Mouse (Mus musculus): Measurements from ENCODE around the gene Cntnap1. TPM values are rescaled to one million over a fixed set of nuclear protein-coding genes. Genes with fewer than 3 reads are reported as not detected.
A peak's percentile ranks its signal among the peaks of the same experiment; 100 is the strongest.

Gene Cntnap1
- polyA plus RNA-seq, 1 experiment from 2014 or later = 0.21 TPM

DNA sequence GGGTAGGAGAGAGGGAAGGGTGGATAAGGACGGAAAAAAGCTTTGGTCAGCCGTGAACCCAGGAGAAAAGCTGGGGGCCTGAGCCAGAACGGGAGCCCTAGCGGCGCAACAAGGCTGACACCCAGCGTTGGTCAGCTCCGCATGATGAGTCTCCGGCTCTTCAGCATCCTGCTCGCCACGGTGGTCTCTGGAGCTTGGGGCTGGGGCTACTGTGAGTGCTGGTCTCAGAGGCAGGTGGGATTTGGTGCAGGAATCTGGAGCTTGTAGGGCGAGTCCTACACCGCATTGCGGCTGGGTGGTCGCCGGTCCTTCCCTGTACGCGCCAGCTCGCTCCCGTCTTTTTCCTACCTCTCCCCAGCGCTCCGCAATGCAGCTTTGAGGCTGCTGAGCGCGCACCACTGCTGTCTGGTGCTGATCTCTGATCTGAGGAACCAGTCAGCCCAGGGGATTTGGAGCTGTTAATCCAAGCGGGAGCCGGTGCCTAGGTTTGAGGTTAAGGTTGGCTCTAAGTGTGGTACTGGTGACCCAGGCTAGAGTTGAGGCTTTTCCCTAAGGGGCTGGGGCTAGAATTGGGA lies 5.9 kb downstream of the Cntnap1 start:
- Histone ChIP-seq H3K4me3 (ENCODE audit: low read depth, low read length) (peak overlapping the region; percentile 16), H3K4me1 (ENCODE audit: control insufficient read depth, insufficient read depth, low read length) (peaks cover 25% of the 10 kb centered on the region), H3K4me2 (ENCODE audit: low read depth, severe bottlenecking) (peak overlapping the region; percentile 33), H3K9ac (ENCODE audit: low read length) (no peak overlapping the region), H3K36me3 (ENCODE audit: control insufficient read depth, insufficient read depth, low read length) (no peaks in the 10 kb centered on the region), H3K27ac (replicated peaks; ENCODE audit: low read depth, low read length) (no peak overlapping the region), H3K27me3 (ENCODE audit: control insufficient read depth, insufficient read depth, low read length) (peaks cover 56% of the 10 kb centered on the region), H3K9me3 (ENCODE audit: control insufficient read depth, low read length) (no peaks in the 10 kb centered on the region)
- under 1% methylated on average over 25 of the region's 25 CpGs for WGBS
- no peak for ATAC-seq (ENCODE audit: insufficient number of reproducible peaks, low FRiP score, low TSS enrichment, low read depth)
- DNase-seq (ENCODE audit: low spot score) = peak; percentile 54

DNA sequence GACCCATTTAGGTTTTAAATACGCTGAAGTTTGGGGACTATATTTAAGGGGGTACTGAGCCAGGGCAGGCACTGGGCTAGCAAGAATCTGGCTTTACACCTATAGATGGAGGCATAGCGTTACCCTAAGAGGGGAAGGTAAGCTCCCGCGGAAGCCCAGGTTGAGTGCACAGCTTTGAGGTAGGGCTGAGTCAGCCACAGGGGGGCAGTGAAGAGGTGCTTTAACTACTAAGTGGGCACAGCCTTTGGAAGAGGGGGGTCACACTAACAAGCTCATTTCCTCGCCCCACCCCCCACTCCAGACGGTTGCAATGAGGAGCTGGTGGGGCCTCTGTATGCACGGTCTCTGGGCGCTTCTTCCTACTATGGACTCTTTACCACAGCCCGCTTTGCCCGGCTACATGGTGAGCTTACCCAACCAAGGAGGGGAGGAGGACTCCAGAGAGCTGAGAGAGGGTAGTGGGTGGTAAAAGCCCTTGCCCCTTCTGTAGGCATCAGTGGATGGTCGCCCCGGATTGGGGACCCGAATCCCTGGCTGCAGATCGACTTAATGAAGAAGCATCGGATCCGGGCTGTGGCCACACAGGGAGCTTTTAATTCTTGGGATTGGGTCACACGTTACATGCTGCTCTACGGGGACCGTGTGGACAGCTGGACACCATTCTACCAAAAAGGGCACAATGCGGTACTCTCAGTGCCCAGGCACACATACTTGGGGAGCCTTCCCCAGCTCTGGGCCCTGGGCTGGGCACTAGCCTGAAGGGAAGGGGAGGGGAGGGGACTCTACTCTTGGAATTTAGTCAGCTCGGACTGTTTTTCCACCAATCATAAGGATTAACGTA lies 6.8 kb downstream of the Cntnap1 start:
- Histone ChIP-seq H3K9ac (ENCODE audit: low read length) (no peak overlapping the region), H3K36me3 (ENCODE audit: control insufficient read depth, insufficient read depth, low read length) (no peaks in the 10 kb centered on the region), H3K4me3 (ENCODE audit: low read depth, low read length) (peak overlapping the region; percentile 2; the same call in 1 of the 2 replicates), H3K4me1 (ENCODE audit: control insufficient read depth, insufficient read depth, low read length) (peaks cover 19% of the 10 kb centered on the region), H3K9me3 (ENCODE audit: control insufficient read depth, low read length) (no peaks in the 10 kb centered on the region), H3K27me3 (ENCODE audit: control insufficient read depth, insufficient read depth, low read length) (peaks cover 56% of the 10 kb centered on the region), H3K27ac (replicated peaks; ENCODE audit: low read depth, low read length) (no peak overlapping the region), H3K4me2 (ENCODE audit: low read depth, severe bottlenecking) (no peak overlapping the region; the same call in 1 of the 2 replicates)
- ATAC-seq (ENCODE audit: insufficient number of reproducible peaks, low FRiP score, low TSS enrichment, low read depth) = no peak
- 26% methylated on average over 22 of the region's 22 CpGs for WGBS
- DNase-seq (ENCODE audit: low spot score) = peak; percentile 74

DNA sequence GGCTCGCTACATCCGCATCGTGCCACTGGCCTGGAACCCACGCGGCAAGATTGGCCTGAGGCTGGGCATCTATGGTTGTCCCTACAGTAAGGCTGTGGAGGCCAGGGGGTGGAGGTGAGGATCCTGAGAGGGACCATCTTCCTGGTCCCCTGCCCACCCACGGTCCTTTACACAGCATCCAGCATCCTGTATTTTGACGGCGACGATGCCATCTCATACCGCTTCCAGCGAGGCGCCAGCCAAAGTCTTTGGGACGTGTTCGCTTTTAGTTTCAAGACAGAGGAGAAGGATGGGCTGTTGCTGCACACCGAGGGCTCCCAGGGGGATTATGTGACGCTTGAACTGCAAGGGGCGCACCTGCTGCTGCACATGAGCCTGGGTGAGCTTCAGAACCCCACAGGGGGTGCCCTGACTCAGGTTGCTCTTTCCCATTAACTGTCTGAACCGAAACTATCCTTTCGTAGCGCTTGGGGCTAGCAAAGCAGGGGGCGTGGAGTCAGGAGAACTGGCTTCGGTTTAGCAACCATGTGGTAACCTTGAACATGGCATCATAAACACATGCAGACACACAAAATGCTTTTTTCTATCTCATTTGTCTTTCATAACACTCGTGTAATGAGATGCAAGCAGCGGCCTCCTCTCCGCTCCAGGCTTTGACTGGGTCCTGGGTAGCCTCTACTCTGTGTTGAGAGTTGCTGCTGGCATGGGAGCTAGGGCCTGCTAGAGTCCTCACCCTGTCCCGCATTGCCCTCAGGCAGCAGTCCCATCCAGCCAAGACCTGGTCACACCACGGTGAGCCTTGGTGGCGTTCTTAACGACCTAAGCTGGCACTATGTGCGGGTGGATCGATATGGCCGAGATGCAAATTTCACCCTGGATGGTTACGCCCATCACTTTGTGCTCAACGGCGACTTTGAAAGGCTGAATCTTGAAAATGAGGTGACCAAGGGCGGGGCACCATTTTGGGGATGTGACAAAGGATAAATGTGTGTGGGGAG lies 8.0 kb downstream of the Cntnap1 start:
- Histone ChIP-seq H3K4me2 (ENCODE audit: low read depth, severe bottlenecking) (no peak overlapping the region), H3K36me3 (ENCODE audit: control insufficient read depth, insufficient read depth, low read length) (no peaks in the 10 kb centered on the region; the same call in 1 of the 2 replicates), H3K27me3 (ENCODE audit: control insufficient read depth, insufficient read depth, low read length) (peaks cover 46% of the 10 kb centered on the region), H3K9me3 (ENCODE audit: control insufficient read depth, low read length) (no peaks in the 10 kb centered on the region), H3K27ac (replicated peaks; ENCODE audit: low read depth, low read length) (no peak overlapping the region), H3K4me1 (ENCODE audit: control insufficient read depth, insufficient read depth, low read length) (peaks cover 10% of the 10 kb centered on the region; the same call in 1 of the 2 replicates), H3K9ac (ENCODE audit: low read length) (no peak overlapping the region), H3K4me3 (ENCODE audit: low read depth, low read length) (0 out of 2 replicates have a peak overlapping the region, but pooled peaks have one; percentile 2)
- WGBS = 53% methylated on average over 36 of the region's 36 CpGs
- DNase-seq (ENCODE audit: low spot score) (no peak), ATAC-seq (ENCODE audit: insufficient number of reproducible peaks, low FRiP score, low TSS enrichment, low read depth) (no peak)

DNA sequence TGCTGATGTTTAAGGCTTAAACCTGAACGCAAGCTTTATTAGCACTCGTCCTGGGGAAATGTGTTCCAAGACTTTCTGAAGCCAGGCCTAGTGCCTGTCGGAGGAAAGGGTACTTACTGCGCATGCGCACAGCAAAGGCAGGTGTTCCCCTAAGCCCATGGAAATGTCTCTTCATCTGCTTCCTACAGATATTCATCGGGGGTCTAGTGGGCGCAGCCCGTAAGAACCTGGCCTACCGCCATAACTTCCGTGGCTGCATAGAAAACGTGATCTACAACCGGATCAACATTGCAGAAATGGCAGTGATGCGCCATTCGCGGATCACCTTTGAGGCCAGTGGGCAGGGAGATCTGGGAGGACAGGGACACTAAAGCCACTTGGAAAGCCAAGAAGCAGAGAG lies 9.0 kb downstream of the Cntnap1 start:
- Histone ChIP-seq H3K9me3 (ENCODE audit: control insufficient read depth, low read length) (no peaks in the 10 kb centered on the region), H3K27me3 (ENCODE audit: control insufficient read depth, insufficient read depth, low read length) (peaks cover 39% of the 10 kb centered on the region)

DNA sequence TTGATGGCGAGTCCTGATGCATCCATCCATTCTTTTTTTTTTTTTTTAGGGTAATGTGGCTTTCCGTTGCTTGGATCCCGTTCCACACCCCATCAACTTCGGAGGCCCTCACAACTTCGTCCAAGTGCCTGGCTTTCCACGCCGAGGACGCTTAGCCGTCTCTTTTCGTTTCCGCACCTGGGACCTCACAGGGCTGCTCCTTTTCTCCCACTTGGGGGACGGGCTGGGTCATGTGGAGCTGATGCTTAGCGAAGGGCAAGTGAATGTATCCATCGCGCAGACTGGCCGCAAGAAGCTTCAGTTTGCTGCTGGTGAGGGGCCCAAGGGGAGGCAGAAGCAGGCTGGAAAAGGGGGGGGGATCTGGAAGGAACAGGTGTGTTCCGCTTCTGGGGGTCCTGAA lies 9.9 kb downstream of the Cntnap1 start:
- no peak for ATAC-seq (ENCODE audit: insufficient number of reproducible peaks, low FRiP score, low TSS enrichment, low read depth)
- Histone ChIP-seq H3K4me1 (ENCODE audit: control insufficient read depth, insufficient read depth, low read length) (peaks cover under 1% of the 10 kb centered on the region; the same call in 1 of the 2 replicates), H3K4me3 (ENCODE audit: low read depth, low read length) (no peak overlapping the region), H3K4me2 (ENCODE audit: low read depth, severe bottlenecking) (no peak overlapping the region), H3K27ac (replicated peaks; ENCODE audit: low read depth, low read length) (no peak overlapping the region), H3K9me3 (ENCODE audit: control insufficient read depth, low read length) (no peaks in the 10 kb centered on the region), H3K36me3 (ENCODE audit: control insufficient read depth, insufficient read depth, low read length) (no peaks in the 10 kb centered on the region; the same call in 1 of the 2 replicates), H3K27me3 (ENCODE audit: control insufficient read depth, insufficient read depth, low read length) (peaks cover 30% of the 10 kb centered on the region), H3K9ac (ENCODE audit: low read length) (no peak overlapping the region)
- WGBS = 68% methylated on average over 17 of the region's 17 CpGs
- DNase-seq (ENCODE audit: low spot score) = no peak

More for the DNA sequence above, 9.0 kb downstream of the Cntnap1 start:
- peaks cover 4% of the 10 kb centered on the region; the same call in 1 of the 2 replicates for H3K4me1 ChIP-seq (ENCODE audit: control insufficient read depth, insufficient read depth, low read length)
- ATAC-seq (ENCODE audit: insufficient number of reproducible peaks, low FRiP score, low TSS enrichment, low read depth) = no peak
- no peak overlapping the region for H3K4me2 ChIP-seq (ENCODE audit: low read depth, severe bottlenecking)
- H3K36me3 ChIP-seq (ENCODE audit: control insufficient read depth, insufficient read depth, low read length) = no peaks in the 10 kb centered on the region; the same call in 1 of the 2 replicates
- no peak overlapping the region for H3K9ac ChIP-seq (ENCODE audit: low read length)
- DNase-seq (ENCODE audit: low spot score) = no peak
- 83% methylated on average over 15 of the region's 15 CpGs for WGBS
- no peak overlapping the region for H3K27ac ChIP-seq (replicated peaks; ENCODE audit: low read depth, low read length)
- no peak overlapping the region for H3K4me3 ChIP-seq (ENCODE audit: low read depth, low read length)

DNA sequence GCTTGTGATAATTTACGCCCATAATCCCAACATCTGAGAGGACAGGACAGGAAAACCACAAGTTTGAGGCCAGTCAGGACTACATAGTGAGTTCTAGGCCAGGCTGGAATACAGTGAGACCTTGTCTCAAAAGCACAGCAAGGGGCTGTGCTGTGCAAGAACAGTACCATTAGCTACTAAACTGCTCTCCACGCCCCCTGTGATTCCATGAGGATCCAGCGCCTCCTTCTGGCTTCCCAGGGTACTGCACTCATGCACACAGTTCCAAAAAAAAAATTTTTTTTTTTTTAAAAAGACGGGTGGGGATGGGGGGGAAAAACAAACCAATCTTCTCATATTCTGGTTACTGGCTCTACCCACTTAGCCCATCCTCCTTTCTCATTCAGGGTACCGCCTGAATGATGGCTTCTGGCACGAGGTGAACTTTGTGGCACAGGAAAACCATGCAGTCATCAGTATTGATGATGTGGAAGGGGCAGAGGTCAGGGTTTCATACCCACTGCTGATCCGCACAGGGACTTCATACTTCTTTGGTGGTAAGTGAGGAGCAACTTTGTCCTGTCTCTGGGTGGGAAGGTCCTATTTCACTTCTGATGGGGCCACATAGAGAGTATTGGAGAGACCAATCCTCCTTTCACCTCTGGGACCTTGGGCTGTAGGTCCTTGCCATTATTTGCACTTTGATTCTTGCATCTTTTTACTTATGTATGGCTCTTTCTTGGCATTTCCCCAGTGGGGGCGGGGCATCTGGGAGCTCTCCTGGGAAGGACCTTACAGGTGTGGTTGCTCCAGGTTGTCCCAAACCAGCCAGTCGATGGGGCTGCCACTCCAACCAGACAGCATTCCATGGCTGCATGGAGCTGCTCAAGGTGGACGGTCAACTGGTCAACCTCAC lies 10.8 kb downstream of the Cntnap1 start:
- H3K27me3 ChIP-seq (ENCODE audit: control insufficient read depth, insufficient read depth, low read length) = peaks cover 22% of the 10 kb centered on the region
- no peaks in the 10 kb centered on the region; the same call in 1 of the 2 replicates for H3K4me1 ChIP-seq (ENCODE audit: control insufficient read depth, insufficient read depth, low read length)
- no peaks in the 10 kb centered on the region for H3K9me3 ChIP-seq (ENCODE audit: control insufficient read depth, low read length)
- no peak overlapping the region for H3K9ac ChIP-seq (ENCODE audit: low read length)
- no peak for ATAC-seq (ENCODE audit: insufficient number of reproducible peaks, low FRiP score, low TSS enrichment, low read depth)
- peak; percentile 84 for DNase-seq (ENCODE audit: low spot score)
- no peak overlapping the region for H3K4me3 ChIP-seq (ENCODE audit: low read depth, low read length)
- WGBS = 43% methylated on average over 10 of the region's 10 CpGs
- H3K27ac ChIP-seq (replicated peaks; ENCODE audit: low read depth, low read length) = no peak overlapping the region
- H3K4me2 ChIP-seq (ENCODE audit: low read depth, severe bottlenecking) = no peak overlapping the region
- no peaks in the 10 kb centered on the region; the same call in 1 of the 2 replicates for H3K36me3 ChIP-seq (ENCODE audit: control insufficient read depth, insufficient read depth, low read length)

DNA sequence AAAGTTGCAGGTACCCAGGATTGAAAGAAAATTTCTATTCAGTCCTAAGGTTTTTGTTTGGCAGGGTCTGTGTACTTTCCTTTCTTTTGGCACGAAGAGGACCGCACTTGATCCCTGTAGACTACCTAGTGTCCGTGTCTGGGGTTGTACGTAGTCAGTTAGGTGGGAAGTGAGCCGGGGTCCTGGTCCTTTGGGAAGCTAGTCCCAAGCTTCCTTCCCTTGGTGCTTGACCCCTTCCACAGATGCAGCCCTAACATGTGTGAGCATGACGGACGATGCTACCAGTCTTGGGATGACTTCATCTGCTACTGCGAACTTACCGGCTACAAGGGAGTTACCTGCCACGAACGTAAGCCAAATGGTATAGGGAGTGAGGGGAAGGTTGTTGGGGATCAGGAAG lies 11.6 kb downstream of the Cntnap1 start:
- peaks cover 13% of the 10 kb centered on the region for H3K27me3 ChIP-seq (ENCODE audit: control insufficient read depth, insufficient read depth, low read length)

More for the DNA sequence above, 11.6 kb downstream of the Cntnap1 start:
- Histone ChIP-seq H3K36me3 (ENCODE audit: control insufficient read depth, insufficient read depth, low read length) (no peaks in the 10 kb centered on the region; the same call in 1 of the 2 replicates), H3K9ac (ENCODE audit: low read length) (no peak overlapping the region), H3K4me2 (ENCODE audit: low read depth, severe bottlenecking) (no peak overlapping the region), H3K9me3 (ENCODE audit: control insufficient read depth, low read length) (no peaks in the 10 kb centered on the region), H3K4me1 (ENCODE audit: control insufficient read depth, insufficient read depth, low read length) (no peaks in the 10 kb centered on the region; the same call in 1 of the 2 replicates), H3K4me3 (ENCODE audit: low read depth, low read length) (no peak overlapping the region), H3K27ac (replicated peaks; ENCODE audit: low read depth, low read length) (no peak overlapping the region)
- no peak for ATAC-seq (ENCODE audit: insufficient number of reproducible peaks, low FRiP score, low TSS enrichment, low read depth)
- no peak for DNase-seq (ENCODE audit: low spot score)
- 92% methylated on average over 11 of the region's 11 CpGs for WGBS
